Mouse (Mus musculus) midbrain, postnatal 0 days (tissue): Measurements from ENCODE around the gene Gstm2. TPM values are rescaled to one million over a fixed set of nuclear protein-coding genes. Genes with fewer than 3 reads are reported as not detected.
"Not testable (repeated sequence)": the region's sequence is repeated elsewhere in the genome, so short reads cannot be mapped to it uniquely, and the experiment has no call there.

Experiments
- ATAC-seq: fragments of 200-750 bp; cut with Nextera tagmentation; 2 replicates; pipeline ENCODE4 v1.8.0; 2017; ENCODE audit warnings: moderate number of reproducible peaks, mild to moderate bottlenecking, moderate TSS enrichment, moderate library complexity; ENCODE audit not compliant: low FRiP score
- DNase-seq: peaks from one replicate; pipeline ENCODE4 v3.0.0-alpha.2; 2015; ENCODE audit warnings: low spot score
- H3K27ac ChIP-seq: fragments of 300-500 bp; sonication (generic); 2 replicates; pipeline ENCODE4 v1.5.1; 2014; ENCODE audit warnings: low read depth, mild to moderate bottlenecking, low read length, mixed read lengths
- H3K27me3 ChIP-seq: fragments of 300-500 bp; sonication (generic); 2 replicates; pipeline ENCODE4 v1.6.1; 2014; ENCODE audit warnings: low read length, control low read depth, mixed read lengths; ENCODE audit not compliant: insufficient read depth
- H3K36me3 ChIP-seq: fragments of 300-500 bp; sonication (generic); 2 replicates; pipeline ENCODE4 v1.6.1; 2014; ENCODE audit warnings: low read length, control low read depth, mixed read lengths; ENCODE audit not compliant: insufficient read depth
- H3K4me1 ChIP-seq: fragments of 300-500 bp; sonication (generic); 2 replicates; pipeline ENCODE4 v1.6.1; 2014; ENCODE audit warnings: mild to moderate bottlenecking, control low read depth, antibody characterized with exemption, low read length, mixed read lengths; ENCODE audit not compliant: insufficient read depth
- H3K4me2 ChIP-seq: fragments of 300-500 bp; sonication (generic); 2 replicates; pipeline ENCODE4 v1.6.1; 2014; ENCODE audit warnings: low read depth, mild to moderate bottlenecking, low read length, mixed read lengths; ENCODE audit not compliant: poor library complexity, severe bottlenecking
- H3K4me3 ChIP-seq: fragments of 300-500 bp; sonication (generic); 2 replicates; pipeline ENCODE4 v1.5.1; 2014; ENCODE audit warnings: low read depth, mild to moderate bottlenecking, low read length, moderate library complexity
- H3K9ac ChIP-seq: fragments of 300-500 bp; sonication (generic); replicated peaks from 2 replicates; pipeline ENCODE4 v1.6.1; 2014; ENCODE audit warnings: mild to moderate bottlenecking, low read length, moderate library complexity, mixed read lengths; ENCODE audit not compliant: poor library complexity, severe bottlenecking
- H3K9me3 ChIP-seq: fragments of 300-500 bp; sonication (generic); 2 replicates; pipeline ENCODE4 v1.6.1; 2016; ENCODE audit warnings: low read length, control low read depth
- CTCF ChIP-seq: IDR thresholded peaks from 2 replicates; pipeline ENCODE4 v1.5.1; 2016; ENCODE audit warnings: antibody characterized with exemption, mild to moderate bottlenecking
- WGBS: fragments of 180-500 bp; shearing (Covaris S2); extraction: QIAGEN DNeasy Blood & Tissue Kit; methylation state at CpG from one replicate; pipeline ENCODE4 v1.1.7; 2014; 5-methylcytosine and 5-hydroxymethylcytosine counted together
- polyA plus RNA-seq: library from polyadenylated mRNA; unstranded; fragments of >200 nt; fragmentation: Nextera tagmentation; extraction: Ambion mirVana; gene quantifications from 2 replicates; pipeline ENCODE4 v1.2.1, GENCODE M21; 2015
- total RNA-seq: library from RNA; depleted of rRNA; stranded (reverse); fragments of >200 nt; gene quantifications from 2 replicates; pipeline ENCODE4 v1.2.3, GENCODE M21; 2014

Gene Gstm2
- total and polyA plus RNA-seq, 2 experiments from 2014 or later = 8.5 to 13.0 TPM

GRCm38 (mm10) chr3:107999491-107999890, 13.2 kb upstream of the Gstm2 start:
- Histone ChIP-seq H3K9me3 (no peaks in the 10 kb centered on the region), H3K4me1 (no peaks in the 10 kb centered on the region), H3K4me2 (no peak overlapping the region), H3K4me3 (no peak overlapping the region), H3K27ac (no peak overlapping the region), H3K9ac (no peak overlapping the region), H3K27me3 (no peaks in the 10 kb centered on the region), H3K36me3 (no peaks in the 10 kb centered on the region)
- TF ChIP-seq CTCF = no peak
- DNase-seq (no peak), ATAC-seq (no peak)
- WGBS = 84% methylated on average over 3 of the region's 3 CpGs

- DNase-seq (no peak), ATAC-seq (no peak; the same call in 1 of the 2 replicates)
- H3K9me3 ChIP-seq = no peaks in the 10 kb centered on the region
- H3K36me3 ChIP-seq = no peaks in the 10 kb centered on the region
- H3K4me1 ChIP-seq = no peaks in the 10 kb centered on the region
- WGBS = 90% methylated on average over 3 of the region's 3 CpGs
- no peak overlapping the region for H3K27ac ChIP-seq
- no peak overlapping the region for H3K4me2 ChIP-seq
- no peak overlapping the region for H3K4me3 ChIP-seq
- H3K9ac ChIP-seq = no peak overlapping the region
- TF ChIP-seq CTCF = no peak
- no peaks in the 10 kb centered on the region for H3K27me3 ChIP-seq
Observed at GRCm38 (mm10) chr3:107998591-107998990, 12.3 kb upstream of the Gstm2 start.

GRCm38 (mm10) chr3:107996576-107996975, 10.3 kb upstream of the Gstm2 start:
- WGBS = 87% methylated on average over 4 of the region's 4 CpGs
- Histone ChIP-seq H3K27me3 (no peaks in the 10 kb centered on the region), H3K27ac (no peak overlapping the region), H3K4me1 (no peaks in the 10 kb centered on the region), H3K4me2 (no peak overlapping the region), H3K9me3 (no peaks in the 10 kb centered on the region), H3K4me3 (no peak overlapping the region), H3K36me3 (no peaks in the 10 kb centered on the region), H3K9ac (no peak overlapping the region)
- no peak for TF ChIP-seq CTCF
- DNase-seq (no peak), ATAC-seq (no peak)

GRCm38 (mm10) chr3:107995974-107996373, 9.7 kb upstream of the Gstm2 start:
- not testable (repeated sequence) for DNase-seq, ATAC-seq, H3K9me3 ChIP-seq, H3K27ac ChIP-seq, H3K27me3 ChIP-seq, H3K4me3 ChIP-seq, H3K4me2 ChIP-seq, H3K36me3 ChIP-seq, H3K9ac ChIP-seq, H3K4me1 ChIP-seq
- WGBS = 73% methylated on average over 2 of the region's 2 CpGs

GRCm38 (mm10) chr3:107985141-107985540, 1.1 kb downstream of the Gstm2 start:
- not testable (repeated sequence) for H3K4me3 ChIP-seq, ATAC-seq, H3K27me3 ChIP-seq, H3K4me1 ChIP-seq, DNase-seq, H3K9me3 ChIP-seq, H3K27ac ChIP-seq, H3K36me3 ChIP-seq, H3K4me2 ChIP-seq, H3K9ac ChIP-seq
- 98% methylated on average over 2 of the region's 2 CpGs for WGBS

- DNase-seq = no peak
- no peak for ATAC-seq
- Histone ChIP-seq H3K4me3 (no peak overlapping the region), H3K27me3 (no peaks in the 10 kb centered on the region), H3K4me2 (no peak overlapping the region), H3K36me3 (no peaks in the 10 kb centered on the region), H3K4me1 (no peaks in the 10 kb centered on the region), H3K27ac (no peak overlapping the region), H3K9ac (no peak overlapping the region), H3K9me3 (no peaks in the 10 kb centered on the region)
- WGBS = 83% methylated on average over 5 of the region's 5 CpGs
- TF ChIP-seq CTCF = no peak
Observed at GRCm38 (mm10) chr3:107984471-107984870, 1.8 kb downstream of the Gstm2 start.

- no peaks in the 10 kb centered on the region for H3K27me3 ChIP-seq
- H3K4me3 ChIP-seq = no peak overlapping the region
- no peak overlapping the region for H3K27ac ChIP-seq
- H3K9me3 ChIP-seq = no peaks in the 10 kb centered on the region
- 79% methylated on average over 3 of the region's 3 CpGs for WGBS
- H3K36me3 ChIP-seq = no peaks in the 10 kb centered on the region
- no peak overlapping the region for H3K9ac ChIP-seq
- no peak for TF ChIP-seq CTCF
- DNase-seq = no peak
- no peaks in the 10 kb centered on the region for H3K4me1 ChIP-seq
- H3K4me2 ChIP-seq = no peak overlapping the region
- ATAC-seq = no peak
Observed at GRCm38 (mm10) chr3:107983771-107984170, 2.5 kb downstream of the Gstm2 start.
